Mouse (Mus musculus) embryonic facial prominence, embryonic 13.5 days (tissue): Measurements from ENCODE around the gene Kcnrg. TPM values are rescaled to one million over a fixed set of nuclear protein-coding genes. Genes with fewer than 3 reads are reported as not detected.
"Not testable (repeated sequence)": the region's sequence is repeated elsewhere in the genome, so short reads cannot be mapped to it uniquely, and the experiment has no call there.

ENCODE experiments used
- ATAC-seq: fragments of 200-750 bp; cut with Nextera tagmentation; 2 replicates; pipeline ENCODE4 v1.8.0; 2017; ENCODE audit warnings: low read depth; ENCODE audit not compliant: insufficient number of reproducible peaks, insufficient read depth, low FRiP score, low TSS enrichment
- H3K27ac ChIP-seq: fragments of 300-500 bp; sonication (generic); 2 replicates; pipeline ENCODE4 v1.5.1; 2015; ENCODE audit warnings: moderate library complexity, mild to moderate bottlenecking, inconsistent platforms
- H3K27me3 ChIP-seq: fragments of 300-500 bp; sonication (generic); 2 replicates; pipeline ENCODE4 v1.6.1; 2015; ENCODE audit warnings: mild to moderate bottlenecking, inconsistent platforms
- H3K36me3 ChIP-seq: fragments of 300-500 bp; sonication (generic); 2 replicates; pipeline ENCODE4 v1.6.1; 2015; ENCODE audit warnings: mild to moderate bottlenecking, inconsistent platforms
- H3K4me1 ChIP-seq: fragments of 300-500 bp; sonication (generic); 2 replicates; pipeline ENCODE4 v1.6.1; 2015; ENCODE audit warnings: inconsistent platforms
- H3K4me2 ChIP-seq: fragments of 300-500 bp; sonication (generic); 2 replicates; pipeline ENCODE4 v1.6.1; 2015; ENCODE audit warnings: moderate library complexity, mild to moderate bottlenecking, inconsistent platforms
- H3K4me3 ChIP-seq: fragments of 300-500 bp; sonication (generic); 2 replicates; pipeline ENCODE4 v1.5.1; 2015; ENCODE audit warnings: mild to moderate bottlenecking, inconsistent platforms
- H3K9ac ChIP-seq: fragments of 300-500 bp; sonication (generic); 2 replicates; pipeline ENCODE4 v1.6.1; 2015; ENCODE audit warnings: mild to moderate bottlenecking, inconsistent platforms
- H3K9me3 ChIP-seq: fragments of 300-500 bp; sonication (generic); 2 replicates; pipeline ENCODE4 v1.6.1; 2016; ENCODE audit warnings: inconsistent platforms
- WGBS: fragments of 180-500 bp; shearing (Covaris S2); methylation state at CpG from one replicate; pipeline ENCODE4 v1.1.7; 2015; ENCODE audit warnings: mixed read lengths; 5-methylcytosine and 5-hydroxymethylcytosine counted together
- polyA plus RNA-seq: library from polyadenylated mRNA; unstranded; fragments of >200 nt; fragmentation: Nextera tagmentation; extraction: Ambion mirVana; gene quantifications from 2 replicates; pipeline ENCODE4 v1.2.1, GENCODE M21; 2015

Gene Kcnrg
- polyA plus RNA-seq, 1 experiment from 2014 or later: 0.83 TPM

- peak overlapping the region; percentile 61 for H3K4me2 ChIP-seq
- H3K4me3 ChIP-seq: peak overlapping the region; percentile 79
- H3K9me3 ChIP-seq: no peaks in the 10 kb centered on the region
- 4% methylated on average over 44 of the region's 44 CpGs for WGBS
- peak overlapping the region; percentile 73 for H3K27ac ChIP-seq
- H3K4me1 ChIP-seq: peaks cover 18% of the 10 kb centered on the region
- H3K36me3 ChIP-seq: peaks cover 16% of the 10 kb centered on the region
- H3K27me3 ChIP-seq: no peaks in the 10 kb centered on the region
- ATAC-seq: peak; percentile 94
- H3K9ac ChIP-seq: peak overlapping the region; percentile 88
These were observed 8.0 kb upstream of the Kcnrg start for GRCm38 (mm10) chr14:61599057-61599806.

- Histone ChIP-seq H3K27ac (no peak overlapping the region), H3K27me3 (no peaks in the 10 kb centered on the region), H3K4me2 (peak overlapping the region; percentile 61), H3K4me1 (peaks cover 18% of the 10 kb centered on the region), H3K4me3 (no peak overlapping the region), H3K9ac (no peak overlapping the region), H3K36me3 (peaks cover 36% of the 10 kb centered on the region), H3K9me3 (no peaks in the 10 kb centered on the region)
- 84% methylated on average over 9 of the region's 9 CpGs for WGBS
- no peak for ATAC-seq
These were observed 5.9 kb upstream of the Kcnrg start for GRCm38 (mm10) chr14:61601348-61601747.

- no peaks in the 10 kb centered on the region for H3K27me3 ChIP-seq
- H3K4me1 ChIP-seq: peaks cover 18% of the 10 kb centered on the region
- H3K27ac ChIP-seq: no peak overlapping the region
- no peak overlapping the region for H3K4me3 ChIP-seq
- 76% methylated on average over 8 of the region's 8 CpGs for WGBS
- peaks cover 47% of the 10 kb centered on the region for H3K36me3 ChIP-seq
- no peak for ATAC-seq
- H3K4me2 ChIP-seq: no peak overlapping the region
- no peak overlapping the region for H3K9ac ChIP-seq
- H3K9me3 ChIP-seq: no peaks in the 10 kb centered on the region
These were observed 4.0 kb upstream of the Kcnrg start for GRCm38 (mm10) chr14:61603069-61603755.

GRCm38 (mm10) chr14:61604081-61604480 is 3.2 kb upstream of the Kcnrg start:
- ATAC-seq: no peak
- no peak overlapping the region for H3K27ac ChIP-seq
- H3K9ac ChIP-seq: no peak overlapping the region
- H3K9me3 ChIP-seq: no peaks in the 10 kb centered on the region
- no peak overlapping the region for H3K4me3 ChIP-seq
- no peaks in the 10 kb centered on the region for H3K27me3 ChIP-seq
- peaks cover 18% of the 10 kb centered on the region for H3K4me1 ChIP-seq
- H3K4me2 ChIP-seq: no peak overlapping the region
- WGBS: 74% methylated on average over 3 of the region's 3 CpGs
- H3K36me3 ChIP-seq: peaks cover 47% of the 10 kb centered on the region

GRCm38 (mm10) chr14:61606088-61606487 is 1.2 kb upstream of the Kcnrg start:
- not testable (repeated sequence) for H3K9me3 ChIP-seq, H3K27me3 ChIP-seq, H3K4me3 ChIP-seq, H3K9ac ChIP-seq, H3K27ac ChIP-seq, H3K4me1 ChIP-seq, ATAC-seq, H3K4me2 ChIP-seq
- peaks cover 47% of the 10 kb centered on the region for H3K36me3 ChIP-seq
- WGBS: 90% methylated on average over 2 of the region's 2 CpGs

GRCm38 (mm10) chr14:61611766-61612165 is 4.5 kb downstream of the Kcnrg start:
- Histone ChIP-seq H3K4me3 (no peak overlapping the region), H3K4me2 (no peak overlapping the region), H3K9me3 (no peaks in the 10 kb centered on the region), H3K27me3 (no peaks in the 10 kb centered on the region), H3K4me1 (no peaks in the 10 kb centered on the region), H3K27ac (no peak overlapping the region), H3K36me3 (peaks cover 12% of the 10 kb centered on the region; the same call in 1 of the 2 replicates), H3K9ac (no peak overlapping the region)
- WGBS: 96% methylated on average over 5 of the region's 5 CpGs
- no peak for ATAC-seq

GRCm38 (mm10) chr14:61613319-61613718 is 6.1 kb downstream of the Kcnrg start:
- Histone ChIP-seq H3K27ac (no peak overlapping the region), H3K36me3 (peaks cover 6% of the 10 kb centered on the region; the same call in 1 of the 2 replicates), H3K9me3 (no peaks in the 10 kb centered on the region), H3K9ac (no peak overlapping the region), H3K4me1 (no peaks in the 10 kb centered on the region), H3K4me3 (no peak overlapping the region), H3K4me2 (no peak overlapping the region), H3K27me3 (no peaks in the 10 kb centered on the region)
- 88% methylated on average over 2 of the region's 2 CpGs for WGBS
- no peak for ATAC-seq

- ATAC-seq: no peak
- no peaks in the 10 kb centered on the region for H3K27me3 ChIP-seq
- no peak overlapping the region for H3K27ac ChIP-seq
- no peak overlapping the region for H3K4me3 ChIP-seq
- WGBS: 86% methylated on average over 2 of the region's 2 CpGs
- H3K4me1 ChIP-seq: no peaks in the 10 kb centered on the region
- no peak overlapping the region for H3K4me2 ChIP-seq
- no peaks in the 10 kb centered on the region for H3K9me3 ChIP-seq
- 0 out of 2 replicates have a peak, but pooled peaks cover 11% of the 10 kb centered on the region for H3K36me3 ChIP-seq
- H3K9ac ChIP-seq: no peak overlapping the region
These were observed 13.1 kb downstream of the Kcnrg start for GRCm38 (mm10) chr14:61620371-61620770.

- Histone ChIP-seq H3K9me3 (no peaks in the 10 kb centered on the region), H3K36me3 (peaks cover 20% of the 10 kb centered on the region), H3K4me2 (no peak overlapping the region), H3K9ac (no peak overlapping the region), H3K4me1 (no peaks in the 10 kb centered on the region), H3K27me3 (no peaks in the 10 kb centered on the region), H3K27ac (no peak overlapping the region), H3K4me3 (no peak overlapping the region)
- no peak for ATAC-seq
These were observed 28.7 kb downstream of the Kcnrg start for GRCm38 (mm10) chr14:61635969-61636368.

GRCm38 (mm10) chr14:61642668-61643067 is 35.4 kb downstream of the Kcnrg start:
- Histone ChIP-seq H3K36me3 (no peaks in the 10 kb centered on the region), H3K27ac (no peak overlapping the region), H3K4me1 (no peaks in the 10 kb centered on the region), H3K27me3 (no peaks in the 10 kb centered on the region), H3K4me3 (no peak overlapping the region), H3K9ac (no peak overlapping the region), H3K4me2 (no peak overlapping the region), H3K9me3 (no peaks in the 10 kb centered on the region)
- WGBS: 60% methylated on average over 1 of the region's 1 CpGs
- no peak for ATAC-seq

GRCm38 (mm10) chr14:61645547-61645946 is 38.3 kb downstream of the Kcnrg start:
- no peak overlapping the region for H3K4me3 ChIP-seq
- H3K9ac ChIP-seq: no peak overlapping the region
- no peaks in the 10 kb centered on the region for H3K27me3 ChIP-seq
- H3K4me1 ChIP-seq: peaks cover 6% of the 10 kb centered on the region; the same call in 1 of the 2 replicates
- H3K4me2 ChIP-seq: no peak overlapping the region
- no peak overlapping the region for H3K27ac ChIP-seq
- 38% methylated on average over 1 of the region's 1 CpGs for WGBS
- H3K36me3 ChIP-seq: no peaks in the 10 kb centered on the region
- no peaks in the 10 kb centered on the region for H3K9me3 ChIP-seq
- no peak for ATAC-seq
